Mouse (Mus musculus) lung, embryonic 14.5 days (tissue): ENCODE data around the gene Pygm. TPM values are rescaled to one million over a fixed set of nuclear protein-coding genes. Genes with fewer than 3 reads are reported as not detected.

ENCODE experiments used
- ATAC-seq: fragments of 200-750 bp; cut with Nextera tagmentation; 2 replicates; pipeline ENCODE4 v1.8.0; 2017; ENCODE audit warnings: mild to moderate bottlenecking, moderate TSS enrichment, moderate library complexity; ENCODE audit not compliant: insufficient read depth
- DNase-seq: peaks from one replicate; pipeline ENCODE4 v3.0.0-alpha.2; 2015
- H3K27ac ChIP-seq: fragments of 300-500 bp; sonication (generic); 2 replicates; pipeline ENCODE4 v1.5.1; 2014; ENCODE audit warnings: low read depth, mild to moderate bottlenecking, moderate library complexity
- H3K27me3 ChIP-seq: fragments of 300-500 bp; sonication (generic); 2 replicates; pipeline ENCODE4 v1.6.1; 2014; ENCODE audit warnings: low read length, control low read depth; ENCODE audit not compliant: insufficient read depth
- H3K36me3 ChIP-seq: fragments of 300-500 bp; sonication (generic); 2 replicates; pipeline ENCODE4 v1.6.1; 2014; ENCODE audit warnings: control low read depth; ENCODE audit not compliant: insufficient read depth
- H3K4me1 ChIP-seq: fragments of 300-500 bp; sonication (generic); 2 replicates; pipeline ENCODE4 v1.6.1; 2014; ENCODE audit warnings: antibody characterized with exemption, control low read depth; ENCODE audit not compliant: insufficient read depth
- H3K4me2 ChIP-seq: fragments of 300-500 bp; sonication (generic); 2 replicates; pipeline ENCODE4 v1.6.1; 2014; ENCODE audit warnings: mild to moderate bottlenecking
- H3K4me3 ChIP-seq: fragments of 300-500 bp; sonication (generic); 2 replicates; pipeline ENCODE4 v1.5.1; 2014; ENCODE audit warnings: low read depth, low read length
- H3K9ac ChIP-seq: fragments of 300-500 bp; sonication (generic); 2 replicates; pipeline ENCODE4 v1.6.1; 2014
- H3K9me3 ChIP-seq: fragments of 300-500 bp; sonication (generic); 2 replicates; pipeline ENCODE4 v1.6.1; 2016; ENCODE audit warnings: low read depth, low read length, control low read depth
- CTCF ChIP-seq: IDR thresholded peaks from 2 replicates; pipeline ENCODE4 v1.5.1; 2016; ENCODE audit warnings: antibody characterized with exemption, low read depth
- WGBS: fragments of 180-500 bp; shearing (Covaris S2); extraction: QIAGEN DNeasy Blood & Tissue Kit; methylation state at CpG from one replicate; pipeline ENCODE4 v1.1.7; 2014; 5-methylcytosine and 5-hydroxymethylcytosine counted together
- polyA plus RNA-seq: library from polyadenylated mRNA; unstranded; fragments of >200 nt; fragmentation: Nextera tagmentation; extraction: Ambion mirVana; gene quantifications from 2 replicates; pipeline ENCODE4 v1.2.1, GENCODE M21; 2014

Pygm gene
- polyA plus RNA-seq, 1 experiment from 2014 or later: 6.1 TPM

GRCm38 (mm10) chr19:6354030-6354429 lies 30.2 kb upstream of the Pygm start:
- Histone ChIP-seq H3K9ac (no peak overlapping the region), H3K4me1 (no peaks in the 10 kb centered on the region), H3K4me2 (no peak overlapping the region), H3K27me3 (no peaks in the 10 kb centered on the region), H3K4me3 (no peak overlapping the region), H3K27ac (no peak overlapping the region), H3K9me3 (no peaks in the 10 kb centered on the region), H3K36me3 (peaks cover 39% of the 10 kb centered on the region)
- DNase-seq: no peak
- WGBS: 77% methylated on average over 7 of the region's 7 CpGs
- ATAC-seq: no peak
- TF ChIP-seq CTCF: no peak

GRCm38 (mm10) chr19:6361291-6361690 lies 22.9 kb upstream of the Pygm start:
- no peaks in the 10 kb centered on the region for H3K27me3 ChIP-seq
- H3K4me1 ChIP-seq: peaks cover 8% of the 10 kb centered on the region; the same call in 1 of the 2 replicates
- no peak for TF ChIP-seq CTCF
- ATAC-seq (no peak), DNase-seq (no peak)
- no peaks in the 10 kb centered on the region for H3K9me3 ChIP-seq
- peaks cover 18% of the 10 kb centered on the region for H3K36me3 ChIP-seq
- 89% methylated on average over 3 of the region's 3 CpGs for WGBS
- H3K4me2 ChIP-seq: no peak overlapping the region
- H3K9ac ChIP-seq: no peak overlapping the region
- H3K27ac ChIP-seq: no peak overlapping the region
- H3K4me3 ChIP-seq: no peak overlapping the region

- peaks cover 8% of the 10 kb centered on the region; the same call in 1 of the 2 replicates for H3K4me1 ChIP-seq
- H3K9me3 ChIP-seq: no peaks in the 10 kb centered on the region
- WGBS: under 1% methylated on average over 11 of the region's 11 CpGs
- H3K9ac ChIP-seq: peak overlapping the region; percentile 49
- no peaks in the 10 kb centered on the region for H3K27me3 ChIP-seq
- H3K4me2 ChIP-seq: peak overlapping the region; percentile 78
- TF ChIP-seq CTCF: no peak
- ATAC-seq: no peak
- peak overlapping the region; percentile 99 for H3K4me3 ChIP-seq
- H3K36me3 ChIP-seq: peaks cover 36% of the 10 kb centered on the region
- H3K27ac ChIP-seq: peak overlapping the region; percentile 71
- DNase-seq: no peak
These were observed 21.1 kb upstream of the Pygm start for GRCm38 (mm10) chr19:6363091-6363410.

- DNase-seq: peak; percentile 100
- peak within 1 kb of the TSS; percentile 99 for H3K4me3 ChIP-seq
- H3K9ac ChIP-seq: peak within 1 kb of the TSS; percentile 99
- no peak for TF ChIP-seq CTCF
- peaks cover 41% of the 10 kb centered on the region for H3K36me3 ChIP-seq
- ATAC-seq: peak; percentile 98
- H3K27ac ChIP-seq: peak within 1 kb of the TSS; percentile 99
- H3K27me3 ChIP-seq: no peaks in the 10 kb centered on the region
- peak within 1 kb of the TSS; percentile 78 for H3K4me2 ChIP-seq
- H3K9me3 ChIP-seq: no peaks in the 10 kb centered on the region
- under 1% methylated on average over 69 of the region's 85 CpGs for WGBS
- H3K4me1 ChIP-seq: peaks cover 8% of the 10 kb centered on the region; the same call in 1 of the 2 replicates
These were observed 20.6 kb upstream of the Pygm start, which contains the start of gene Sf1 for GRCm38 (mm10) chr19:6363411-6364240. Gene Sf1, plus strand, starts transcription at chr19:6363690.

GRCm38 (mm10) chr19:6364317-6364725 lies 19.9 kb upstream of the Pygm start:
- no peak for TF ChIP-seq CTCF
- peak overlapping the region; percentile 78 for H3K4me2 ChIP-seq
- ATAC-seq: no peak
- peak overlapping the region; percentile 99 for H3K27ac ChIP-seq
- WGBS: under 1% methylated on average over 55 of the region's 55 CpGs
- H3K9ac ChIP-seq: peak overlapping the region; percentile 99
- H3K4me3 ChIP-seq: peak overlapping the region; percentile 99
- no peaks in the 10 kb centered on the region for H3K27me3 ChIP-seq
- no peaks in the 10 kb centered on the region for H3K9me3 ChIP-seq
- H3K4me1 ChIP-seq: peaks cover 8% of the 10 kb centered on the region; the same call in 1 of the 2 replicates
- DNase-seq: peak; percentile 95
- H3K36me3 ChIP-seq: peaks cover 47% of the 10 kb centered on the region

- peaks cover 8% of the 10 kb centered on the region; the same call in 1 of the 2 replicates for H3K4me1 ChIP-seq
- H3K36me3 ChIP-seq: peaks cover 52% of the 10 kb centered on the region
- H3K9me3 ChIP-seq: no peaks in the 10 kb centered on the region
- peak overlapping the region; percentile 99 for H3K9ac ChIP-seq
- H3K4me3 ChIP-seq: peak overlapping the region; percentile 99
- H3K27me3 ChIP-seq: no peaks in the 10 kb centered on the region
- peak overlapping the region; percentile 78 for H3K4me2 ChIP-seq
- 0% methylated on average over 2 of the region's 2 CpGs for WGBS
- no peak for DNase-seq
- TF ChIP-seq CTCF: no peak
- peak overlapping the region; percentile 99; the same call in 1 of the 2 replicates for H3K27ac ChIP-seq
- no peak for ATAC-seq
These were observed 19.4 kb upstream of the Pygm start for GRCm38 (mm10) chr19:6364842-6365241.

- TF ChIP-seq CTCF: no peak
- no peaks in the 10 kb centered on the region for H3K9me3 ChIP-seq
- WGBS: 87% methylated on average over 2 of the region's 2 CpGs
- peaks cover under 1% of the 10 kb centered on the region; the same call in 1 of the 2 replicates for H3K4me1 ChIP-seq
- H3K4me3 ChIP-seq: no peak overlapping the region
- no peak overlapping the region for H3K9ac ChIP-seq
- ATAC-seq: no peak
- no peaks in the 10 kb centered on the region for H3K27me3 ChIP-seq
- H3K4me2 ChIP-seq: no peak overlapping the region
- peaks cover 99% of the 10 kb centered on the region for H3K36me3 ChIP-seq
- no peak overlapping the region for H3K27ac ChIP-seq
- DNase-seq: no peak
These were observed 14.0 kb upstream of the Pygm start for GRCm38 (mm10) chr19:6370175-6370574.
